Mouse (Mus musculus) gastrocnemius, postnatal 25 days (tissue): ENCODE data around the gene Ms4a4b. TPM values are rescaled to one million over a fixed set of nuclear protein-coding genes. Genes with fewer than 3 reads are reported as not detected.
"Not testable (repeated sequence)": the region's sequence is repeated elsewhere in the genome, so short reads cannot be mapped to it uniquely, and the experiment has no call there.

Experiments used
- DNase-seq: peaks from one replicate; pipeline ENCODE4 v3.0.0; 2022
- total RNA-seq, 2 experiments: library from RNA; stranded (reverse); gene quantifications; 1 replicate in 1 of 2; 2 replicates in 1 of 2; pipeline ENCODE4 v1.2.3; 2021

Gene Ms4a4b
- total RNA-seq, 2 experiments from 2014 or later: 0.24 TPM; not detected in 1

DNA sequence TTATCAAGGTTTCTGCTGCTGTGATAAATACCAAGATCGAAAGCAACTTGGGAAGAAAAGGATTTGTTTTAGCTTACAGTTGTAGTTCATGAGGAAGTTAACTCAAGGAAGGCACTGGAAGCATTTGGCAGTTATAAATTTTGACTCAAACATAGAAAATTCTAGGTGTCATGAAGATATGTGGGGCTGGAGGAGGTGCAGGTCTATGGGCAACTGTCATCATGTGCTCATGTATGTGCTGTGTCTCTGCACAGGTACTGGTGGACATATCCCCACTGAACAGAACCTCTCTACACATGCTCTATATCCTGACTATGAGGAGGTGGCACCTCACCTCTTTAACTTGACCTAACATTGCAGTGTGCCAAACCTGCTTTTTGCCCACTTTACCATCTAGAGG lies 43.2 kb downstream of the Ms4a4b start:
- no peak for DNase-seq

DNA sequence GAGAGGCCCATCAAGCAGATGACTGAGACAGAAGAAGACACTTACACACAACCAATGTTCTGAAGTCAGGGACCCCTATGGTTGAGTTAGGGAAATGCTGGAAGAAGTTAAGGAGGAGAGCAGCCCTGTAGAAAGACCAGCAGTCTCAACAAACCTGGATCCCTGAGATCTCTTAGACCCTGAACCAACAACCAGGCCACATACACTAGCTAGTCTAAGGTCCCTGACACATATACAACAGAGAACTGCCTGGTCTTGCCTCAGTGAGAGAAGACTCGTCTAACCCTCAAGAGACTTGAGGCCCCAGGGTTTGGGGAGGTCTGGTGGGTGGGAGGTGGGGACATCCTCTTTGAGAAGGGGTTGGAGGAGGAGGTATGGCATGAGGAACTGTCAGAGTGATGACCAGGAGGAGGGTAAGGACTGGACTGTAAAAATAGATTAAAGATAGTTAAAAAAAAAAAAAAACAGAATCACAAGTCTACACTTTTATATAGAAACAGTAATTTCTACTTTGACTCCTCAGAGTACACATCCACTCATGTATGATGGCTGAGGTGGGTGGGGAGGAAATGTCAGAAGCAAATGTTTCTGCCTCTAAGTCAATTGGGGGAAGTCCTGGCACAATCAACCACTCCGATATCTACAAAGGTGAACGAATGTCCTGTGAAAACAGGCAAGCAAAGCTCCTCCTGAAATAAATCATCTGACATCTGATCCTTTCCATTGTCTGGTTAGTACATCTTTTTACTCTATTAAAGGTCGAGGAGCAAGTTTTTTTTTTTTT lies 48.2 kb downstream of the Ms4a4b start:
- DNase-seq: no peak

DNA sequence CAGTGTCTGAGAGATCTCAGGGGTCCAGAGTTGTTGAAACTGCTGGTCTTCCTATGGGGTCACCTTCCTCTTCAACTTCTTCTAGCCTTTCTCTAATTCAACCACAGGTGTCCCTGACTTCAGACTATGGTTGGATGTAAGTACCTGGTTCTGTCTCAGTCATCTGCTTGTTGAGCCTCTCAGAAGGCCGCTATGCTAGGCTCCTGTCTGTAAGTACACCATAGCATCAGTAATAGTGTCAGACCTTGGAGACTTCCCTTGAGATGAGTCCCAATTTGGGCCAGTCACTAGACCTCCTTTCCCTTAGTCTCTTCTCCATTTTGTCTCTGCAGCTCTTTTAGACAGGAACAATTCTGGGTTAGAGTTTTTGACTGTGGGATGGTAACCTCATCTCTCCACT lies 49.3 kb downstream of the Ms4a4b start:
- DNase-seq: no peak

DNA sequence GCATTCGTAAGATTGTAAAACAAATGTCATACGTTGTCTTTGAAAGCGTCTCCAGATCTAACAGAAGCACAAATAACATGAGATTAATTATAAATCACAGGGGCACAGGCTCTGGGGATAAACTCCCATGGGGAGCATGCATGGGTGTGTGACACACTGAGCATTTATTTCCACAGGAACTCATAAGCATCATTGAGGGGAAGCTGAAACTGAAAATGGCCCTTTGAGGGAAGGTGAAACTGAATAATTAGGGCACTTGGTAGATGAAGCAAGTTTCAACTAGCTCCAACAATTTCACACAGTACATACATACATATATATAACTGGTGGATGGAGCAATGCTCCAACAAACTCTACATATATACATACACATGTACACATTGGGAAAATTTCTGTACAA lies 51.2 kb downstream of the Ms4a4b start:
- no peak for DNase-seq

DNA sequence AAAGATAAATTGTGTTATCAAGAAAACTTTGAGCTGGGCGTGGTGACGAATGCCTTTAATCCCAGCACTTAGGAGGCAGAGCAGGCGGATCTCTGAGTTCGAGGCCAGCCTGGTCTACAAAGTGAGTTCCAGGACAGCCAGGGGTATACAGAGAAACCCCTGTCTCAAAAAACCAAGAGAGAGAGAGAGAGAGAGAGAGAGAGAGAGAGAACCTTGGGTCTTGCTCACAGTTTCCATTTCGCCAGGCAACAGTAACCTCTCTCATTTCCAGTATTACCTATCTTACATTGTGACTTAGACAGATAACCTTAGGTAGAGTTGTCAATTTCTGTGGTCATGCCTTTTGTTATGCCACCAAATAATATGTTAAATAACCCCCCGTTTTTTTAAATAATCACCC lies 53.0 kb downstream of the Ms4a4b start:
- DNase-seq: no peak

DNA sequence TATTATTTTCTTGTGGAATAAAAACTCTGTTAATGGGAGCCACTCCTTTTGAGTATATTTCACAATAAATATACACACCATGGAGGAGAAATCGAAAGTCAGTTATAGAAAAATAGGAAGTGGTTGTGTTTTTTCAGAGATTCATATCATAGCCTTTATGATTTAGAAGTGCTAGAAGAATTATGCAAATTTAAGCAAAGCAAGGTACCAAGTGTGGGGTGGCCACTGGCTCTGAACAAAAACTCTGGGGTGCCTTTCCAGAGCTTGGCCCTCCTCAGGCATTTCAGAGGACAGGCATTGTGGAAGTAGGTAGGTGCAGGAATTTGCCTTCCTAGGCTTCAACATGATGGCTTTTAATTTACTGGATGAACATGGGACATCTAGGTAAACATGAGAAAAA lies 53.9 kb downstream of the Ms4a4b start:
- DNase-seq: not testable (repeated sequence)

DNA sequence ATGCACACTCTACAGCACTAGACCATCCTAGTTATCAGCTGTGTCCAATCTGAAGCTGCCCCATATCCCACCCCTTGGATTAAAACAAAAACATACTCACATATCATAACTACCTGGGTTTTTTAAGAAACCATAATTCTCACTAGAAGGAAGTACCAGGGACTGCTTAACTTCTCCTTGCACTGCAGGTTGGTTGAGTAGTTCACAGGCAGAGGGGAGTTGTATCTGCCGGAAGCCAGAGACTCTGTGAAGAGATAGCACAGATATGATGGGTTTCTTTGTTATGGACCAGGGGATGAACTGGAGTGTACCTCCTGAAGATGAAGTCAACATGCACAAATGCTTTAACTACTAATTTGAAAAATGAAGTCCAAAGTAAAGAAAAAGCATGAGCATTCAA lies 57.4 kb downstream of the Ms4a4b start:
- DNase-seq: no peak

DNA sequence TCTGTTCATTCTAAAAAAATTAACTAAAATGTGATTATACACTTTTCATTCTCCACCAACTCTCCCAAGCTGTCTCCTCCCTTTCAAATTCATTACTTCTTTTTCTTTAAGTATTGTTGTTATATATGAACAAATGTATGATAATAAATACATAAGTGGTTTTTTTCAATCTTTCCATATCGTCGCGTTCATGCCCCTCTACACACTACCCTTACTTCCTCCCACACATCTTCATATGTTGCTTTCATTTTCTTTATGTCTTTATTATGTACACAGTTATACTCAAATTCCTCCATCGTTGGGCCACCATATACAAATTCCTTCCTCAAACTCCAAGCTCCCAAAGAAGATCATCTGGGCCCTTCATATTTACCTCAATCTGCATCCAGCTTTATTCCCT lies 58.0 kb downstream of the Ms4a4b start:
- no peak for DNase-seq

DNA sequence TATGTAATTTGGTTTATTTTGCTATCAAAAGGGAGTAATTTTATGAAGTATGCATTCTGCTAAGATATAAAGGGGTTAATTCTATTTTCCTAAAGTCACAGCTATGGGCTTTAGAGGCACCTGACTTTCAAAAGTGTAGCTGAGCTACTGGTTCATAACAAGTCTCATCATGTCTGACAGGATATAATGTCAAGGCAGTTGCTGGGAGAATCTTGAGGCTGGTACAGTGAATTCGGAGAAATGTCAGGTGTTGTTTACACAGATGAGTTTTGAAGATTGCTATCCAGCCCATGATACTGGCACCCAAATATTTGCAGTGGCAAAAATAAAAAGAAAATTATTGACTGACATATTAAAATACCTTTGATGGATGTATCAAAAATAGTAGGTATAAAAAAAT lies 61.5 kb downstream of the Ms4a4b start:
- DNase-seq: no peak

DNA sequence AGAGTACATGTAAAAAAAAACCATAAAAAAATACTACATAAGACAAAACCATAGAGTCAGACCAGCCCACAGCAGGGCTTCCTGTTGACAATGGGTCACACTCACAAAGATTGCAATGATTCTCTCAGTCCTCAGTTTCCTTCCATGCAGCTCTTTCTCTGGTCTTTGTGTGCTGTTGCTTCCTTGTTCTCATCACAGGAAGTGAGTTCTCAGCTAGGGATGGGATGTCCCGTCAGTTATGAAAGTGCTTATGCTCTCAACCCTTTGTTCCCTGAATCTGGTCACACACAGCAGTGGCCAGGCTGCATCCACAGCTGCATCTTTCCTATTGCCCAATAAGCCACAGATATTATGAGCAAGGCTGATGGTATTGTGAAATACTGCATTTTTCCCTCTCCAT lies 70.1 kb downstream of the Ms4a4b start:
- no peak for DNase-seq

DNA sequence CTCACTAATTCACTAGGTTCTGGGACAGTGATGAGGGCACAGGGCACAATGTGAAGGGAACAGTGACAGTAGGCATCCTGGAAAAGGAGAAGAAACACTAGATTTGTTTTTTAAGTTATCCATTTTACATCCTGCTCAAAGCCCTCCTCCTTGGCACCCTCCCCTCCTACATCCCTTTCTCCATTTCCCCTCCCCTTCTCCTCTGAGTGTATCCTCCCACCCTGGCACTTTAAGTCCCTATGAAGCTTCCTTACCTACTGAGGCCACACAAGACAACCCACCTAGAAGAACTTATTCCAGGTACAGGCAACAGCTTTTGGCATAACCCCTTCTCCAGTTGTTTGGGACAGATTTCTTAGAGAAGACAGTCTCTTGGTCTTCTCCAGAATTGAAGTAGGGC lies 72.9 kb downstream of the Ms4a4b start, which contains the start of gene Ms4a6b:
Ms4a6b (plus strand) TSS at position 267 of the 400 bp plus-strand sequence.
- DNase-seq: no peak

Other genes starting within 250 kb of the Ms4a4b start
- not detected for gene Ms4a13, start 246.8 kb upstream of the Ms4a4b start, total RNA-seq
- not detected for gene Ms4a12, start 211.1 kb upstream of the Ms4a4b start, total RNA-seq
- gene Ms4a1, start 177.3 kb upstream of the Ms4a4b start, total RNA-seq: not detected
- not detected for gene Ms4a5, start 159.7 kb upstream of the Ms4a4b start, total RNA-seq
- under 1 TPM; 0.10 to 0.13 TPM for gene Ms4a14, start 129.1 kb upstream of the Ms4a4b start, total RNA-seq
- under 1 TPM; 0.31 to 0.46 TPM for gene Ms4a7, start 107.4 kb upstream of the Ms4a4b start, total RNA-seq
- 1 to 10 TPM; 1.9 to 3.7 TPM for gene Ms4a4a, start 68.0 kb upstream of the Ms4a4b start, total RNA-seq
- not detected for gene Ms4a4c, start 38.8 kb upstream of the Ms4a4b start, total RNA-seq
- gene Ms4a6c, start 25.8 kb downstream of the Ms4a4b start, total RNA-seq: 1 to 10 TPM; 1.9 to 2.8 TPM
- not detected for gene Gm8369, start 42.4 kb downstream of the Ms4a4b start, total RNA-seq
- gene Ms4a6b, start 73.0 kb downstream of the Ms4a4b start, total RNA-seq: 1 to 10 TPM; 1.9 to 4.3 TPM
- gene Ms4a4d, start 93.2 kb downstream of the Ms4a4b start, total RNA-seq: 1 to 10 TPM; 3.0 to 3.9 TPM
- gene Ms4a6d, start 161.3 kb downstream of the Ms4a4b start, total RNA-seq: 1 to 10 TPM; 2.0 to 2.5 TPM
- gene Ms4a2, start 180.2 kb downstream of the Ms4a4b start, total RNA-seq: under 1 TPM; 0.10 to 0.21 TPM
- not detected for gene Ms4a3, start 197.3 kb downstream of the Ms4a4b start, total RNA-seq
- gene Oosp2, start 217.0 kb downstream of the Ms4a4b start, total RNA-seq: not detected
- not detected for gene Oosp1, start 247.6 kb downstream of the Ms4a4b start, total RNA-seq